Mouse (Mus musculus): ENCODE measurements around the gene Sptlc2. TPM values are rescaled to one million over a fixed set of nuclear protein-coding genes. Genes with fewer than 3 reads are reported as not detected.

The Sptlc2 gene
- polyA plus RNA-seq (2017; shearing (Covaris generic)) = 133 TPM

DNA sequence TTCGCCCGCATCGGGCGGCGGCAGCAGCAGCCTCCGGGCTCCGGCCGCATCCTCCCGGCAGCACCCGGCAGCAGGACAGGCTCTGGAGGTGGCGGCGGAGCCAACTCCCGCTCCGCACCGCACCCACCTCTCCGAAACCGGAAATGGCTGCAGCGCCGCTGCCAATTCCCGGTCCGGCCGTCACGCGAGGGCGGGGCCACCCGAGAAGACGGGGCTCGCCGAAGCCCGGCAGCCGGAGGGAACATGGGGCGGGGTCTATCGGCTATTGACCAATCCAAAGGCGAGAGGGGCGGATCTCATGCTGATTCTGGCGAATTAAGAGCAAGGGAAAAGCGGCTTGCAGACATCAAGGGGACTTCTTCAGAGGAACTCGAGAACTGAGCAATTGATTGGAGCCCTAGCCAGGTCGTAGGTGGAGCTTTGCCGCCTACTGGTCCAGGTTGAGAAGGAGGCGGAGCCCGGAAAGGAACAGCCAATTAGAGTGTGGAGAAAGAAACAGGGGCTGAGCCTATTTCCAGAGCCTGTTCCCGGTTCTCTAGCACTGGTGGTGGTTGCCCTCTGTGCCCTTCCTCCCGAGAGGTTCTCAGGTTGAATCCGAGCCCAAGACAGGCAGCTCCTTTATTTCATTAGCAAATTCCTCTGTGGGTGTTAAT is at the start of gene Sptlc2:
TSS of gene Sptlc2 (minus strand) at position 234 of the 653 bp plus-strand sequence.

DNA sequence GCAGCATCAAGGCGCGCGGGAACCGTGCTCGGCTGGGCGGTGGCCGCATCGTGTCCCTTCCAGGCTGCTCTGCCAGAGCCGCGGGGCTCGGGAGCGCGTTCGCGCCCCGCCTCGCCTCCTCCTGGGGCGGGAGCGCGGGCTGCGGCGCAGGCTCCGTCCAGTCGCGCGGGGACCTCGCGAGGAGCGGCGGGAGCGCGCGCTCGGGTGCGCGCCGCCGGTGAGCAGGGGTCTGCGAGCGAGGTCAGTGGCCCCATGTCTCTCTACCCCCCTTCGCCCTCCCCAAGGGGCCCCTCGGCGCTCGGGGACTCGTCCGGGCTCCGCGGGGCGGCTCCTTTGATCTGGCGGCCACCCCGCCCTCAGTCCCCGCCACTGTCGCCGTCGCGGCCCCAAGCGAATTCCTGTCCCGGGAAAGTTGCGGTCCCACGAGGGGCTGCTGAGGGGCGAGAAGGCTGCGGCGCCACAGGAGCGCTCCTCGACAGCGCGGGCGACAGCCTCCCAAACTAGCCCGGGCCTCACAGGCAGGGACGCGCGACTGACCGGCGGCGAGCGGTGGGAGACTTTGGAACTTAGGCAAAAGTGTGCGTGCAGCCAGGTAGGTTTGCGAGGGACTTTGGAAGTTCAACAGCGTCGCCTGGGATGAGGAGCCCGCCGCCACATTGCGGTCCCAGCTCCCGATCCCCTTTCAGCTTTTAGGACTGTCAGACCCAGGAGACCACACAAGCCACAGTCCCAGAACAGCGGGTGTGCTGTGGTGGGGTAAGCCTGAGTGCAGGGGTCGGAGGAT is 88.3 kb downstream of the Sptlc2 start, which contains the start of gene Ism2:
TSS of gene Ism2 (minus strand) at position 49 of the 784 bp plus-strand sequence.

DNA sequence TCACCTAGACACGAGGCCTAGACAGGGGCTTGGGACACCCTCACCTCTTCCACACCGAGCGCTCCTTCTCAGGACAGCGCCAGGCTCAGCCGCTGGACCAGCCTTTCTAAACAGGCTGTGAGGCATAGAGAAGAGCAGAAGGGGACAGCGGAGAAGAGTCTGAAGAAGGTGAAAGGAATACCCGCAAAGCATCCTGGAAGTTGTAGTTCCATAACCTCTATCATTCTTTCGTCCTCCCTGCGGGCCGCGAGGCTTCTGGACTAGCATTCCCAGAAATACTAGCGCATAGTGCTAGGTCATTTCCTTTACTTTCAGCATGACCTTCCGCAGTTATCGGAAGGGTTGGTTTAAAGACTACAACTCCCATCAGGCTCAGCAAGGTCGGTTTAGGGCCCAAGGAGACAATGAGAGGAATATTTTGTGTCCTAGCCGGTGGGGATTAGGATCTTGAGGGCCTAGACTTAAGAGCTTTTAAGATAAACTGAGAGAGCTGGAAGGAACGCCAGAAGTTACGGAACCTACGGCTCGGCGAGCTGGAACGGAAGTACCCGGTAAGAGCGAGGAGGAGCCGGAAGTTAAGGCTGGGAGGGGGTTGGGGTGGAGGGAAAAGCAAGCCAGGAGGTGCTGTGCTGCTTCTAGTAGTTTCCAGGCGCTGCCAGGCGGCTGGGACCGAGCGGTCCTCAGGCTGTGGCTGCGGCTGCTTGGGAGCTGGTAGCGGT is 121.9 kb downstream of the Sptlc2 start, which contains the start of the genes Vipas39 and Ahsa1:
TSS of gene Vipas39 (minus strand) at position 149 of the 719 bp plus-strand sequence.
TSS of gene Ahsa1 (plus strand) at position 372 of the 719 bp plus-strand sequence.

Other genes starting within 250 kb of the Sptlc2 start
- gene Gstz1, start 241.2 kb downstream of the Sptlc2 start, polyA plus RNA-seq (2017; shearing (Covaris generic)) = 6.6 TPM
- gene Pomt2, start 240.4 kb downstream of the Sptlc2 start, polyA plus RNA-seq (2017; shearing (Covaris generic)) = 3.3 TPM
- gene Samd15, start 188.6 kb downstream of the Sptlc2 start, polyA plus RNA-seq (2017; shearing (Covaris generic)) = 1.9 TPM
- 8.3 TPM for gene Tmed8, start 187.9 kb downstream of the Sptlc2 start, polyA plus RNA-seq (2017; shearing (Covaris generic))
- 0.42 TPM for gene Noxred1, start 149.6 kb downstream of the Sptlc2 start, polyA plus RNA-seq (2017; shearing (Covaris generic))
- gene Vipas39, start 122.1 kb downstream of the Sptlc2 start, polyA plus RNA-seq (2017; shearing (Covaris generic)) = 20.2 TPM
- 158 TPM for gene Ahsa1, start 121.9 kb downstream of the Sptlc2 start, polyA plus RNA-seq (2017; shearing (Covaris generic))
- not detected for gene Ism2, start 88.7 kb downstream of the Sptlc2 start, polyA plus RNA-seq (2017; shearing (Covaris generic))
- 38.7 TPM for gene Slirp, start 55.5 kb upstream of the Sptlc2 start, polyA plus RNA-seq (2017; shearing (Covaris generic))
- gene Alkbh1, start 55.7 kb upstream of the Sptlc2 start, polyA plus RNA-seq (2017; shearing (Covaris generic)) = 59.7 TPM
- 158 TPM for gene Snw1, start 83.9 kb upstream of the Sptlc2 start, polyA plus RNA-seq (2017; shearing (Covaris generic))
- not detected for gene Gm5788, start 106.4 kb upstream of the Sptlc2 start, polyA plus RNA-seq (2017; shearing (Covaris generic))
- gene Gm8300, start 126.0 kb upstream of the Sptlc2 start, polyA plus RNA-seq (2017; shearing (Covaris generic)) = not detected
- gene Oog1, start 214.3 kb upstream of the Sptlc2 start, polyA plus RNA-seq (2017; shearing (Covaris generic)) = 0.19 TPM
- not detected for gene Gm4027, start 230.5 kb upstream of the Sptlc2 start, polyA plus RNA-seq (2017; shearing (Covaris generic))